Mouse (Mus musculus): ENCODE data around the gene Bcl7c.
"Not testable (repeated sequence)": the region's sequence is repeated elsewhere in the genome, so short reads cannot be mapped to it uniquely, and the experiment has no call there.

The Bcl7c gene

DNA sequence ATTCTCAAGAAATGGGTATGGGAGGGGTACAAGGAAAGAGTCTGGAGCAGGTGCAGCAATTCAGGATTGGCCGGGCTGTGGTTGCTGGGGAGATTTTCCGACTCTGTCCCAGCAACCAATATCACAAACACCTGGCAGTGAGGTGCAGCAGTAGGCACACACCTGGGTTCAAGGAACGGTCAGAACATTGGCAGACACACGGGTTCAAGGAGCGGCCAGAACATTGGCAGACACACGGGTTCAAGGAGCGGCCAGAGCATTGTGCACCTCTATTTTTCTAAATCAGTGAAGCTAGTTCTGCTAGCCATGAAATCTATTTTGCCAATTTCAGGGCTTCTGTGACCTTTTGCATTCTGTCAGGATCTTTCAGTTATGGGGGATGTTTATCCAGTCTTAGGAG, 61.2 kb downstream of the Bcl7c start:
- not testable (repeated sequence) for DNase-seq (ENCODE audit: low spot score)

DNA sequence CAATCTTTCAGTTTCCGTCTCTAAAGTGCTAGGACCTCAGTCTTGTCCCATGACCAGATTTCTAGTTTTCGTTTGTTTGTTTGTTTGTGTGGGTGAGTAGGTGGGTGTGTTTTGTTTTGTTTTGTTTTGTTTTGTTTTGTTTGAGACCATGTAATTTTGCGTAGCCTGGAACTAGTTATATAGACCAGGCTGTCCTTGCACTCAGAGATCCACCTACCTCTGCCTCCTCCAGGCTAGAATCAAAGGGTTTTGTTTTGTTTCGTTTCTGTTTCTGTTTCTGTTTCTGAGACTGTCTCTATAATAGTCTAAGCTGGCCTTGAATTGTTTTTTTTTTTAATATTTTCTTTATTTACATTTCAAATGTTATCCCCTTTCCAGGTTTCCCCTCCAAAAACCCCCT, 62.4 kb downstream of the Bcl7c start:
- no peak for DNase-seq (ENCODE audit: low spot score)

DNA sequence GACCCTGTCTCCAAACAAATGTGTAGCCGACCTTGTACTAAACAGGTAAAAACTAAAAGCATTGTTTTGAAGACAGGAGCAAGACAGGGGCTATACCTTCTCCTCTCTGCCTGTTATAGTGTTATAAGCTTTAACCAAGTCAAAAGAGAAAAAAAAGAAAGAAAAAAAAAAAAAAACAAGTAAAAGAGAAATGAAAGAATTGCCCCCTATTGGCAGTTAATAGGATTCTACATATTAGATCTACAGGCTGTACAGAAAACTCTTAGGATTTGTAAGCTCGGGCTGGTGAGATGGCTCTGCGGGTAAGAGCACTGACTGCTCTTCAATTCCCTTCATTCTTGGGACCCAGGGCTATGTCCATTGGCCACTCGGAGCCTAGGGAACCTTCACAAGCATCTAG, 66.5 kb downstream of the Bcl7c start:
- no peak for DNase-seq (ENCODE audit: low spot score)

DNA sequence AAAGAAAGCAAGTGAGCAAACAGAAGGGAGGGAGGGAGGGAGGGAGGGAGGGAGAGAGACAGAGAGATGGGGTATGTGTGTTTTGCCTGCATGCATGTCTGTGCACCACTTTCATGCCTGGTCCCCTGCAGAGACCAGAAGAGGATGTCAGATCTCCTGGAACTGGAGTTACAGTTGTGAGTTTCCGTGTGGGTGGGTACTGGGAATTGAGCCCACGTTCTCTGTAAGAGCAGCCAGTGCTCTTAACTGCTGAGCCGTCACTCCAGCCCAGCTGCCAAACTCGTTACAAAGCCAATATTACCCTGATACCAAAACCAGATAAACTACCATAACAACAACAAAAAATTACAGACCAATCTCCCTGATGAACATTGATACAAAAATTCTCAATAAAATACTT, 67.5 kb downstream of the Bcl7c start:
- no peak for DNase-seq (ENCODE audit: low spot score)

DNA sequence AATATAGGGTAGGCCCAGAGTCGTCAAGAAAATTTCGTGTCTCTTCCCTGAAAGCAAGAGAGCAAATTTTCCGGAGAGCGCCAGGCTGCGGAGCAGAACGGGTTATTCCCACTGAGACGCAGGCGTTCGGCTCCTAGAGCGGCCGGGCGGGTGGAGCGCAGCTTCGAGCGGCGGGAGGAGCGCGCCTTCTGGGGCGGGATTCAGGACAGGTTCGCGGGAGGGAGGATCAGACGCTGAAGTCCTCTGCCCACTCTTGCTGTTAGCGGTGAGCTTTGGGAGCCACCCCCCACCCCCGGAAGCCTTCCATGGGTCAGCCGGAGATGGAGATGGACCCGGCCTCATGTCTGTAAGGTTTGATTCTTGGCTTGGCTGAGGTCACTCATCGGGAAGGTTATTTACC, 71.8 kb downstream of the Bcl7c start:
- DNase-seq (ENCODE audit: low spot score) = no peak

DNA sequence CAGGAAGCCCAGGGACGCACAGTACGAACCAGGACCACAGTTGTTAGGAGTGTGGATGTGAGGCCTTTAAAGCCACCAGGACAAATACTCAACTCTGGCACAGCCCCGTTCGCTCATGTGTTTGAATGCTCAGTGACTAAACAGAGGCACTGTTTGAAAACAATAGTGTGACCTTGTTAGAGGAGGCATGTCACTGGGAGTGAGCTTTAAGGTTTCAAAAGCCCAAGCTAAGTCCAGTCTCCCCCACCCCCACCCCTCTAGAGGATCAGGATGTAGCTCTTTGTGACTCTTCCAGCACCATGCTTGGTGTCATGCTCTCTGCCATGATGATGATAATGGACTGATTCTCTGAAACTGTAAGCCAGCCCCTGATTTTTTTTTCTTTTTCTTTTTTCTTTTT, 77.3 kb downstream of the Bcl7c start:
- no peak for DNase-seq (ENCODE audit: low spot score)

DNA sequence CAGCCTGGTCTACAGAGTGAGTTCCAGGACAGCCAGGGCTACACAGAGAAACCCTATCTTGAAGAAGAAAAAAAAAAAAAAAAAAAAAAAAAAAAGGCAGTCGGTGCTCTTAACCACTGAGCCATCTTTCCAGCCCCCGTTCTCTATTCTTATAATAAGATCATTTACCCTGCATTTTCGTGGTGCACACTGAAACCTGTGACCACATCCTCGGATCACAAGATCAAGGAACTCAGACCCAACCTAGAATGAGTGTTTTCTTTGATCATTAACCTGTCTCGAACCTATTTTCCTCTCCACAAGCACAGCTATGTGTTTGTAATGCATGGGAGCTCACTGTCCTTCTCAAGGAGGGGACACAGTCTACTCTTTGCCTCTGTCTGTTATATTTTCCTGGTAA, 80.1 kb downstream of the Bcl7c start:
- DNase-seq (ENCODE audit: low spot score) = no peak

DNA sequence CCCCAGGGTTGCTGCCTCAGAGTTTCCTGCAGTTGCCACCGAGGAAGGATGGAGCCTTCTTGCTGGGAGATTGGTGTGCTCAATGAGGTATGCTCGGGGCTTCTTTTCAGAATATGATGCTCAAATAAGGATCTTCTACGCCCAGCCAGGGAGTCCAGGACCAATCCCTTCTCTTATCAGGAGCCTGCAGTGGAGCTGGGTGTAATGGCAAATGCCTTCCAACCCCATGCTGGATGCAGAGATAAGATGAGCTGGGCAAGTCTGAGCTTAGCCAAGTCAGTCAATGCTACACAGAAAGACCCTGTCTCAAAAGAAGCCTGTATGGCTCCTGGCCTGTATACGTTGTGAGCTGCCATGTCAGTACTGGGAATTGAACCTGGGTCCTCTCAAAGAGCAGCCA, 82.3 kb downstream of the Bcl7c start:
- no peak for DNase-seq (ENCODE audit: low spot score)

DNA sequence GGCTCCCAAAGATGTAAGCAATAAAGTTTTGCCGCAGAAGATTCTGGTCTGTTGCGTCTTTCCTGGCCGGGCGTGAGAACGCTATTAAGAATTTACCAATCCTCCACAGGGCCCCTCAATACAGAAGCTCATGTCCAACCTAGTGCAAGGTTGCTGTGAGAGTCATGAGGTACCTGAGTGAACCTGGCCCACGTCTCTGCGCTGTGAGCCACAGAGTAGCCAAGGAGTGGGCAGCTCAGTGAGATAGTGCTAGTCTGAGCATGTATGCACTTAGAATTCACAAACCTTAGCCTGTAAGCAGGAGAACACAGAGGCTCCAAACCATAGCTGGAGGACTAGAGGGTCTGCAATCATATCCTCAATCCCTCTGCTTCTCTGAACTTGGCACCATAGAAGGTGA, 82.7 kb downstream of the Bcl7c start:
- no peak for DNase-seq (ENCODE audit: low spot score)

DNA sequence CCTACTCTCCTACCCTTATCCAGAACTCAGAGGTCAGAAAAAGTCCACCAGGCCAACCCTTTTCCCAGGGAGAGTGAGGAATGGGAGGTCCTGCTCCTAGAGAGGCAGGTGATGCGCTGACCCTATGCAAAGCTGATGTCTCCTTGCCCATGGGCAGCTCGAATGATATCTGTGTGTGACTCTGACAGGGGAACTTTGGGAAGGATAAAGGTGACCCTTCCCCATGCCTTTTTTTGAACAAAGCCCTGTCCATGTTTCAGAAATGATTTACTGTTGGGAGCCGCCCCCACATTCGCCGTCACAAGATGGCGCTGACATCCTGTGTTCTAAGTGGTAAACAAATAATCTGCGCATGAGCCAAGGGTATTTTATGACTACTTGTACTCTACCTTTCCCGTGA, 90.3 kb downstream of the Bcl7c start:
- not testable (repeated sequence) for DNase-seq (ENCODE audit: low spot score)

DNA sequence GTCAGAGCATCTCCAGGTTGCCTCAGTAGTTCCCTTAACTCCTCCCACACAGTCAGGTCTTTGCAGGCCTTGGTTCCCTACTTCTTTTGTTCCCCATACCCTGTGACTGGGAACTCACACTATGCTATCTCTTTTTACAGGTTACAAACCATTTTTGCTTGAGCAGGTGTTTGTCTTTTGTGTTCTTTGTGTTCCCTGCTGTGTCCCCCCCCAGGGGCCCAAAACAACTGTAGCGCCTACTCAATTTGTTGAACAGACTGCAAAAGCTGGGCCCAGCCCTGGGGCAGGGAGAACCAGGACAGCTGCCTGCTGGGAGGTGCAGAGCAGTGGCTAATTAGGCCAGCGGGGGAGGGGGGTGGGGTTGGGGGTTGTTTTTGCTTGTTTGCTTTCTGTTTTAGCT, 90.8 kb downstream of the Bcl7c start:
- no peak for DNase-seq (ENCODE audit: low spot score)

DNA sequence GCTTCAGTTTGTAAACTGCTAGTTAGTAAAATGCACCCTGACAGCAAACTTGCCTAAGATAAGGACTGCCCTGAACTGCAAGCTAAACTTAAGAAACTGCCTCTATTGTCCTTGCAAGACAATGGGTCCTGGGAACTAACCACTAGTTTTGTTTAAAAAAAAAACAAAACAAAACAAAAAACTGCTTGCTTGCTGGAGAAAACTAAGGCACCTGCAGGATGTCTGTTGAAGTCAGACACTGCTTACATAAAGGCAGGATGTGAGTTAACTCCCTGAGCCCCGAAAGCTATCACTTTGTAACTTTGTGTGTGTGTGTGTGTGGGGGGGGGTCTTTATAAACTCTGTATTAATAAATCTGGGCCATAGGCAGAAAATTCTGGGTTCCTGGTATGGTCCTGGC, 91.9 kb downstream of the Bcl7c start:
- no peak for DNase-seq (ENCODE audit: low spot score)

DNA sequence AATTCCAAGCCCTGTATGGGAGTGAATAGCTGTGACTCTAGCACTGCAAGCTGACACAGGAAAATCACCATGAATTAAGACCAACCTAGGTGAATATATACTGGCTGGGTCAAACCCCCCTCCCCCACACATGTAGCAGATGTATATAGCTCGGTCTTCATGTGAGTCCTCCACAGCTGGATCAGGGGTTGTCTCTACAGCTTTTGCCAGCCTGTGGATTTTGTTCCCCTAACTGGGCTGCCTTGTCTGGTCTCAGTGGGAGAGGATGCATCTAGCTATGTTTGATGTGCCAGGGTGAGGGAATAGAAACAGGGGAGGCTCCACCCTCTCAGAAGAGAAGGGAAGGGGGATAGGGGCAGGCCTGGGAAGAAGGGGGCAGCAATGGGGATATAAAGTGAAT, 92.4 kb downstream of the Bcl7c start:
- no peak for DNase-seq (ENCODE audit: low spot score)

DNA sequence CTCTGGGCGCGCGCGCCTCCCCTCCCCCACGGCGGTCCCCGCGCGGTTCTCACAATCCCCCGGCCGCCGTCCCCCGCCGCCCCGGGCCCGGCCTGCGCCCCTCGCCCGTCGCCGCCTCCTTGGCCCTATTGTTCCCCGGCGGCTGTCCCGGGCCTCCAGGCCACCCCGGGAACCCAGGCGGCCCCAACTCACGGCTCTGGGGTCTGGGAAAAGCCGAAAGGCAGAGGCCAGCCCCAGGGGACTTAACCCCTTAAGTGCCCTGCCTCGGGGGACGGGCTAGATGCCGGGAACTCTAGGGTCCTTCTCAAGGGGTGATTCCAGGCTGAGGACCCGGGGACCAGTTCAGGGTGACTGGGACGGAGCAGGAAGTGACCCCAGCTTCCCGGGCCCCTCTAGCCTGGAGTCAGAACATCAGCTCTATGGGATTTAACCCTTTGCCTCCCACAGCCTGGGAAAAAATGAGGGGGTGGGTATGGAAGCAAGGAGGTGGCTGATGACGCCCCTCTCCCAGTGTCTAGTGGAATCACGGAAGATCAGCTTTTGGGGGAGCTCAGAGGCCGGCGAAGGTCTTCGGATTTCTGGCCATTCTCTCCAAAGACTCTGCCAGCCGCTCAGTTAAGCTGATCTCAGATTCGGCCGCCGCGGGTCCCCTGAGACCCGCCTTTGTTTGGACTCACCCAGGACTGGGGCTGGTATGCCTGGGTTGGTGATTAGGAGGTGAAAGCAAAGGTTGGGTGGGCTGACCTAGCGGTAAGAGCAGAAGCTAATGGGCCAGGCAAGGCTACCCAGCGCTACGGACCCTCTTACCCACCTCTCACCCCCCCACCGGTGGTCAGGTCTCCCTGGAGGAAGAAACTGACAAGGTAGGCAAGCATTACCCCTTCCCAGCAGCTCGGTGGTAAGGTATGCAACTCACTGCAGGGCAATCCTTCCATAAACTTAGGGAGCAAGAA, 93.6 kb downstream of the Bcl7c start, which contains the start of gene Zfp629:
TSS of gene Zfp629 (minus strand) at position 907 of the 953 bp plus-strand sequence.
- peak; percentile 58 for DNase-seq (ENCODE audit: low spot score)

DNA sequence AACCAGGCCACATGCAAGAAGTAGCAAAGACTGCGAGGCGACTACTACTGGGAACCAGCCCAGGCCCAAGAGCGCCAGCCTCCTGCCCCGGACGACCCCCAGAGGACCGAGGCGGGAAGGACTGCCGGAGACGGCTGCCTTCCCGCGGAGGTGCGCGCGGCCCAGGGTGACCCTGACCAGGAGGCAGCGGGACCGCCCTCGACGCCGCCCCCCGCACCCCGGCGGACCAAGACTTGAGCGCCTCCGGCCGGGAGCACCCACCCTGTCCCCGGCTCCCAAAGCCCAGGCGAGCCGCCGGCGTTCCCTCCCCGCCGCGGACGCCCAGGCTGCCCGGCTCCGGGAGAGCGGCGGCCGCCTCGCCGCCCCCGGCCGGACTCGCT, 94.2 kb downstream of the Bcl7c start:
- DNase-seq (ENCODE audit: low spot score) = no peak

DNA sequence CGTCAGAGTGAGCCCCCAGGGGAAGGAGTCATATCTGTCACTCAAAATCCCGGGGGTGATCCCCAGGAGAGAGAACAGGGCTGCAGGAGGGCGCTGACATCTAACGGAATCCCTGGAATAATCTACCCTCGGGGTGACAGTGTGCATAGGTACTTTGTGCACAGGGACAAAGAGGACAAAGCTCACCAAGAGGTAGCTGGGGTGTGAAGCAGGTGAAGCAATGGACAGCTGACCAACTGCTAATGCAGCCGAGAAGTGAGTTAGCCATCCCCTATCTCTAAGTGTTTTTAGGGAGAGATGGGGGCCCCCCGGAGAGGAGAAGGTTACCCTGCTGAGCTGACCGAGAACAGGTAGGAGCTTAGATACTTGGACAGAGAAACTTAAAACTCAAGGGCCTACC, 94.6 kb downstream of the Bcl7c start:
- DNase-seq (ENCODE audit: low spot score) = no peak

DNA sequence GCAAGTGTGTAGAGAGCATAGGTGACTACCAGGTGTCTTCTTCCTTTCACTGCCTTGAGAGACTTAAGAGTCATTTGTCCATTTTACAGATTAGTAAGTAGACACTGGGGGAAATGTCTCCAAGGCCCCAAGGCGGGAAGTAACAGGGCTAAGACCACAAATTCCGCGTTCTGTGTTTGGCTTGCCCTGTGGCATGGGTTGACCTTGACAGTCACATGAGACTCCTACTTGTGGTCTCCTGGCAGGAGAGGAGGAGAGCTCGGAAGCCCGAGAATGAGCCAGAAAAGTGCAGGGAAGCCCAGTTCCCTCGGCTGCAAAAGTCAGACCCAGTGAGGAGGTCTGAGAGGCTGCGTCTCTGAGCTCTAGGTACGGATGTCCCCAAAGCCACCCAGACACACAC, 95.2 kb downstream of the Bcl7c start:
- no peak for DNase-seq (ENCODE audit: low spot score)

DNA sequence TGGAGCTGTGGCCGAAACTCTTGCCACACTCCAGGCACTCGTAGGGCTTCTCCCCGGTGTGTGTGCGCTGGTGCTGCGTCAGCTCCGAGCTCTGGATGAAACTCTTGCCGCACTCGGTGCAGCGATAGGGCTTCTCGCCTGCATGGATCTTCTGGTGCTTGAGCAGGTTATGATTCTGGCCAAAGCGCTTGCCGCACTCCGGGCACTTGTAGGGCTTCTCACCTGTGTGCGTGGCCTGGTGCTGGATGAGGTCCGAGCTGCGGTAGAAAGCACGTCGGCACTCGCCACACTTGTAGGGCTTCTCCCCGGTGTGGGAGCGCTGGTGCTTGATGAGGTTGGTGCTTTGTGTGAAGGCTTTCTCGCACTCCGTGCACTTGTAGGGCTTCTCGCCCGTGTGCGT, 97.2 kb downstream of the Bcl7c start:
- no peak for DNase-seq (ENCODE audit: low spot score)

Measured in left cerebral cortex, adult 11 months (tissue).